Mouse (Mus musculus) T-cell, adult 2 months (primary cell): Measurements from ENCODE around the gene Aqp12.
"Not testable (repeated sequence)": the region's sequence is repeated elsewhere in the genome, so short reads cannot be mapped to it uniquely, and the experiment has no call there.

ENCODE experiments used
- DNase-seq: peaks from one replicate; pipeline ENCODE4 v3.0.0; 2022; ENCODE audit warnings: low spot score

The Aqp12 gene

GRCm38 (mm10) chr1:93006061-93006460 is at the start of gene Aqp12:
Gene Aqp12 (plus strand): TSS chr1:93006334.
- DNase-seq = no peak

GRCm38 (mm10) chr1:92956571-92957335 is 49.4 kb upstream of the Aqp12 start:
- DNase-seq = peak; percentile 60

DNA sequence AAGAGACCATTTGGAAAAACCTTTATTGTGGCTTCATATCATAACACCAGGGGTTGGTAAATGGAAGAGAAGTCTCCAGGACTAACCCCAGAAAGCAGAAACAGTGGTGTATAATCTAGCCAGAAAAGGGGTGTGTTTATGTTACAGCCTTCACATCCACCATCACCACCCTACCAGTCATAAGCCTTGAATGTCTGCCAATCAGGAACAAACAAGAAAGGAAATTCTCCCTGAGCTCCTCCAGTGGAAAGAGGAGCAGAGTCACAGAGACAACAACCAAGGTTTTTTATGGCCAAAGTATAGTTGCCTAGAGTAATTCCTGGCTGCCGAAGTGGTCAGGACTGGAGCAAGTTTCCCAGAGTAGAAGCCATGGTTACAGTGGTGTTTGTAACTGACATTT is 47.1 kb upstream of the Aqp12 start:
- no peak for DNase-seq

DNA sequence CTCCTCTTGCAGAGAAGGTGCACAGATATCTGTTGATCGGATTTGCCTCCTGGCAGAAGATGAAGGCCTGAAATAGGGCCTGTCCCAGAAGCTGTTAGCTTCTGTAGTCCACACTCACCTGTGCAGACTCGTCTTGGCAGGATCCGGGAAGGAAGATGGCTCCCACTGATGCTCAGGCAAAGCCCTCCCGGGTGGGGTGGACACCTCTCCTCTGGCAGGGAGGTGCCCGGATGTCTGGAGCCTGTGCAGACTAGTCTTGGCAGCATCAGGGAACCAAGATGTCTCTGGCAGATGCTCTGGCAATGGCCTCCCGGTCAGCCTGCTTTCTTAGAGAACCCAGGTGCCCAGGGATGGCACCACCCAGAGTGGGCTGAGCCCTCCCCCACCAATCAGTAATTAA is 35.3 kb upstream of the Aqp12 start:
- DNase-seq = not testable (repeated sequence)

- DNase-seq = no peak
Measured at GRCm38 (mm10) chr1:92971879-92972795, 34.0 kb upstream of the Aqp12 start.

GRCm38 (mm10) chr1:92972854-92973253 is 33.3 kb upstream of the Aqp12 start:
- no peak for DNase-seq

DNA sequence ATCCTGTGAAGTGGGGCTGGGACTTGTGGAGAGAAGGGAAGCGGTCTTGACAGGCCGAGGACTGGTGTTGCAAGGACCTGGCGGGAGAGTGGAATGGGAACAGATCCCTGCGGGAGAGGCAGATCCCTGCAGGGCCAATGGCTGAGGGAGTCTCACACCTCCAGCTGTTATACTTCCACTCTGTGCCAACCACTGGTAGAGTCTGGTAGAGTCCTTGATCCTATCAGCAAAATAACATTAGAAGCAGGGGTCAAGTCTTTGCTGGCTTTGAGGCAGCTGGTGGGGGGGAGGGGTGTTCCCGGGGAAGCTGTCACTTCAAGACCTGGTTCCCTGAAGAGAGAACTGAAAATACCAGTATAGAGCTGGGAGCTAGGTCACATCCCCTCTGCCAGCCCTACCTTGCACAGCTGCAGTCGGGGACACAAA is 30.0 kb upstream of the Aqp12 start:
- no peak for DNase-seq

GRCm38 (mm10) chr1:92978645-92979044 is 27.5 kb upstream of the Aqp12 start:
- DNase-seq = no peak

DNA sequence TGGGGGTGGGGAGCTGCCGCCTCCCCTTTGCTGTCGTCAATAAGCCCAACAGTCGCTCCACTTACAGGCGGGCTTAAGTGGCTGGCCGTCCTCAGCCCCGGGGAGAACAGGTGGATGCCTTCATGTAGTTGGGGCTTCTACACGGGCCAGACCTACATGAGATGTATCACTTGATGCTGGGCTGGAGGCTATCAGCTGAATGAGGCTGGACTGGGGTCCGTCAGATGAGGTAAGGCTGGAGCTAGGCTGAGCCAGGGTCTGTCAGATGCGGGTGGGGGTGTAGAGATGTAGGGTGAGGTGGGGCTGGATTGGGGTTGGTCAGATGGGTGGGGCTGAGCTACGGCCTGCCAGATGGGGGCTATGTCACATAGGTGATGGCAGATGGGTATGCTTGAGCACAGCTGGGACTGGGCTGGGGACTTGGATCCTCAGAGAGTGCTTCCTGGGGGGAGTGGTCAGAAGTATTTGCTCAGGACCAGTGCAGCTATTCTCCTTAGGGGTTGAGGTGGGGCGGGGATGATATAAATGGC is 27.0 kb upstream of the Aqp12 start:
- DNase-seq = no peak

- DNase-seq = no peak
Measured at GRCm38 (mm10) chr1:92981056-92981845, 24.9 kb upstream of the Aqp12 start.

DNA sequence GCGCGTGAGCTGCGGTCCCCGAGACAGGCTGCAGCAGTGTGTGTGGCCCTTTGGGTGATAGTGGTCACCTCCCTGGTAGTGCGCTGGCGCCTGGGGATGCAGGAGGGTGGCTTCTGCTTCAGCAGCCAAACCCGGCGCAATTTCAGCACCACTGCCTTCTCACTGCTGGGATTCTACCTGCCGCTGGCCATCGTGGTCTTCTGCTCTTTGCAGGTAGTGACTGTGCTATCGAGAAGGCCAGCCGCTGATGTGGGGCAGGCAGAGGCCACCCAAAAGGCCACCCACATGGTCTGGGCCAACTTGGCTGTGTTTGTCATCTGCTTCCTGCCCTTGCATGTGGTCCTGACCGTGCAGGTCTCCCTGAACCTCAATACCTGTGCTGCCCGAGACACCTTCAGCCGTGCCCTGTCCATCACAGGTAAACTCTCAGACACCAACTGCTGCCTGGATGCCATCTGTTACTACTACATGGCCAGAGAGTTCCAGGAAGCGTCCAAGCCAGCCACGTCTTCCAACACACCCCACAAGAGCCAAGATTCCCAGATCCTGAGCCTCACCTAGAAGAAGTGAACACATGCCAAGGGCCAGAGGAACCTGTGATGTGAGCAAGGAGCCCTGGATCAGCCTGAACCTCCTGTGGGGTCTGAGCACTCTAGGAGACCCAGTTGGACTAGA is 23.1 kb upstream of the Aqp12 start:
- DNase-seq = no peak

GRCm38 (mm10) chr1:92984999-92985398 is 21.1 kb upstream of the Aqp12 start:
- no peak for DNase-seq

DNA sequence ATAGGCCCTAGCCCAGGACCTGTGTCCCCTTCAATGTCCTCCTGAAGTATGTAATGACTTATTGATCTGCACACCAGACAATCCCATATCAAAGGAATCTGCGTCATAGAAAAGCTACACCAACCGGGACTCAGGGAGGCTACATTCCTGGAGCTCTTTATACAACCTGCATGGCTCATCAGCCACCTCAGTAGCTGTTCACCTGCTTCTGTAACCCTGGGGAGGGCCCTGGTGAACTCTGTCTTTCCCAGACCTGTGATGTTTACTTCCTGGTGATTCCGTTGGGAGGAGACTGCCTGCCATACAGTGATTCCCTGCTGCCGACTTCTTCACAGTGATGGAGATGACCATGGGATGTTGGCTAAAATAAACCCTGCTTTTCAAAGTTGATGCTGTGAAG is 17.2 kb upstream of the Aqp12 start:
- DNase-seq = no peak

DNA sequence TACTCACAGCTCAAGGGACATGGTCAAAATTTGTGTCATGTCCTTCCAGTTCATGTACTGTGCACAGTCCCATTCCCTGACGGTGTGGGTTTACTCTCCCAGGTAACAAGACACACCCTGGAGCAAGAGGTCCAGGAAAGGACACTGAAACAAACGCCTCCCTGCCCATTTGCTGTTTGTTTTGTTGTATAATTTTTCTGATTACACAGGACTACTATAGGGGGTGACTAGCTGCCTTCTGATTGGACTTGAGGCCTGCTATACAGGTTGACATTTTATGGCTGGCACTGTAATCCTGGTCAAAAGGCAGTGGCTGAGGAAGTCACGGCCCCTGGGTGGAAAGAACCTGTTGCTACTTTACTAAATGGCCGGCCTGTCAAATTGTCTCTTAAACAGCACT is 16.2 kb upstream of the Aqp12 start:
- DNase-seq = no peak

- no peak for DNase-seq
Measured at GRCm38 (mm10) chr1:92992214-92992855, 13.8 kb upstream of the Aqp12 start.

- DNase-seq = no peak
Measured at GRCm38 (mm10) chr1:92992880-92993279, 13.3 kb upstream of the Aqp12 start.

GRCm38 (mm10) chr1:93009196-93009595 is 3.1 kb downstream of the Aqp12 start:
- DNase-seq = no peak

DNA sequence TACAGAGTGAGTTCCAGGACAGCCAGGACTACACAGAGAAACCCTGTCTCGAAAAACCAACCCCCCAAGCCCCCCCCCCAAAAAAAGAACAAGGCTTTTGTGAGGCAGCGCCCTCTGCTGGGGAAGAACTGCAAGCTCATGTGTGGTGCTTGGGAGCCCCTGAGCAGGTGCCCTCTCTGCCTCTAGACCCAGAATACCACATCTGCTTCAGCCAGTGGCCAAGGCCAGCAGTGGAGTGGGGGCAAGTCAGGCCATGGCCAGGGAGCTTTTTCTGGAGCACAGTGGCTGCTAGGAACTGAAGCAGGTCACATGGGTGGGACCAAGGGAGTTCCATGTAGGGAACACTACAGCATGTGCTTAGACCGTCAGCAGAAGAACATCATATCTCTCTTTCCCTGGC is 4.6 kb downstream of the Aqp12 start:
- no peak for DNase-seq

GRCm38 (mm10) chr1:93012103-93012585 is 6.0 kb downstream of the Aqp12 start:
- no peak for DNase-seq

GRCm38 (mm10) chr1:93013367-93013766 is 7.2 kb downstream of the Aqp12 start:
- no peak for DNase-seq

GRCm38 (mm10) chr1:93014460-93014859 is 8.3 kb downstream of the Aqp12 start:
- peak; percentile 7 for DNase-seq
